37 mouse cellular contexts compared by ENCODE assay signal in the genomic region with DNA sequence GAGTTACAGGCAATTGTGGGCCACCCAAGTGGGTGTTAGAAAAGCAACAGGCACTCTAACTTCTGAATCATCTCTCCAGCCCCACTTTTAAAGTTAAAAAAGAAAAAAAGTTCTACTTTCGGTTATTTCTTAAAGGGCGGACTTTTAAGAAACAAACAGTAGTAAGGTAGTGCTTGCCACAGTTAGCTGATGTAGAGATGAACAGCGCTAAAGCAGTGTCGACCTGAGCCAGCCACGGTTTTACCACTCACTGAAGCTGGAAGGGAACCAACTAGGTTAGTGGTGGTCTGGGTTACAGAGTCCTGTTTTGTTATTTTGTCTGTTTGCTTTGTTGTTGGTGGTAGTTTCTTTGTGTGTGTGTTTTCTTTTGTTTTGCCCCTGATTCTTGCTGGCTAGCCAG. TPM values are rescaled to one million over a fixed set of nuclear protein-coding genes. Genes with fewer than 3 reads are reported as not detected.
"Had no signal": no experiment of that assay in that cellular context is flagged by ENCODE, and none has a peak within 500 bp of the region (broad histone marks: within the 10 kb centered on the region; RNA-seq: fewer than 3 reads in every experiment).

No protein-coding gene starts in this region.

- H3K9ac ChIP-seq: heart, embryonic 13.5 days; heart, embryonic 15.5 days; hindbrain, embryonic 13.5 days; hindbrain, embryonic 15.5 days; limb, embryonic 13.5 days; limb, embryonic 15.5 days; liver, embryonic 12.5 days; liver, embryonic 14.5 days had no signal

- ATAC-seq: hindbrain, postnatal 0 days; intestine, postnatal 0 days; liver, embryonic 12.5 days had no signal

- DNase-seq: gastrocnemius, adult 2 months; gastrocnemius, postnatal 10 days; gastrocnemius, postnatal 25 days; heart, adult 18-20 months; heart, postnatal 14 days; heart, postnatal 36 days; kidney, adult 18-20 months; kidney, adult 8-10 months; kidney, postnatal 10 days; kidney, postnatal 25 days; kidney, postnatal 4 days; lung, adult 18-20 months had no signal

- H3K4me3 ChIP-seq: gastrocnemius, adult 2 months; heart, embryonic 13.5 days; heart, embryonic 15.5 days; hindbrain, embryonic 13.5 days; hindbrain, embryonic 15.5 days; layer of hippocampus, adult 2 months; left cerebral cortex, adult 2 months; limb, embryonic 13.5 days; limb, embryonic 15.5 days; liver, embryonic 12.5 days had no signal

- H3K36me3 ChIP-seq: heart, embryonic 13.5 days; heart, embryonic 15.5 days; hindbrain, embryonic 13.5 days; hindbrain, embryonic 15.5 days; limb, embryonic 13.5 days; limb, embryonic 15.5 days; liver, embryonic 12.5 days had no signal

- H3K27ac ChIP-seq: gastrocnemius, adult 2 months; heart, embryonic 13.5 days; heart, embryonic 15.5 days; hindbrain, embryonic 13.5 days; hindbrain, embryonic 15.5 days; hindbrain, postnatal 0 days; layer of hippocampus, adult 2 months; left cerebral cortex, adult 2 months; limb, embryonic 13.5 days; limb, embryonic 15.5 days; liver, embryonic 12.5 days; liver, embryonic 14.5 days had no signal

- H3K4me1 ChIP-seq: heart, embryonic 15.5 days; hindbrain, embryonic 13.5 days; hindbrain, embryonic 15.5 days; limb, embryonic 13.5 days; limb, embryonic 15.5 days; liver, embryonic 12.5 days had no signal

- H3K27me3 ChIP-seq: heart, embryonic 13.5 days; heart, embryonic 15.5 days; hindbrain, embryonic 13.5 days; hindbrain, embryonic 15.5 days; limb, embryonic 13.5 days; limb, embryonic 15.5 days; liver, embryonic 12.5 days had no signal

RNA-seq across cellular contexts. Expression of a gene that starts 8.8 kb away (rescaled TPM):
- total RNA-seq: gastrocnemius, adult 2 months; gastrocnemius, postnatal 10 days; gastrocnemius, postnatal 25 days; heart, adult 18-20 months; heart, postnatal 14 days; heart, postnatal 36 days; hematopoietic stem cell, adult 5-6 weeks; hindbrain, postnatal 0 days; layer of hippocampus, adult 2 months; layer of hippocampus, postnatal 10 days; layer of hippocampus, postnatal 25 days; left cerebral cortex, adult 2 months; left cerebral cortex, postnatal 14 days; left cerebral cortex, postnatal 36 days had no signal
- polyA plus RNA-seq: gonadal fat pad, adult 2 months; heart, embryonic 11.5 days; heart, embryonic 13.5 days; heart, embryonic 15.5 days; heart, postnatal 0 days; hindbrain, embryonic 11.5 days; hindbrain, embryonic 13.5 days; hindbrain, embryonic 15.5 days; hindbrain, postnatal 0 days; kidney, embryonic 14.5 days; limb, embryonic 11.5 days; limb, embryonic 13.5 days; limb, embryonic 15.5 days; liver, adult 2 months; liver, embryonic 12.5 days; liver, embryonic 14.5 days; liver, embryonic 16.5 days had no signal
